Mouse (Mus musculus) liver, postnatal 0 days (tissue): ENCODE results near the gene Cyp1a1.
A peak's percentile ranks its signal among the peaks of the same experiment; 100 is the strongest.

Experiments
- CTCF ChIP-seq: sonication (generic); IDR thresholded peaks from 2 replicates; pipeline ENCODE4 v1.5.1; 2016; ENCODE audit warnings: antibody characterized with exemption, low read depth
- EP300 ChIP-seq: IDR thresholded peaks from 2 replicates; pipeline ENCODE4 v1.6.1; 2016; ENCODE audit warnings: antibody characterized with exemption, low read depth, mild to moderate bottlenecking

GRCm38 (mm10) chr9:57640384-57640783, 47.3 kb upstream of the Cyp1a1 start:
- TF ChIP-seq CTCF (no peak), EP300 (peak; percentile 10; the same call in 1 of the 2 replicates)
